Mouse (Mus musculus) gastrocnemius, postnatal 36 days (tissue): Measurements from ENCODE around the gene Olfr873. TPM values are rescaled to one million over a fixed set of nuclear protein-coding genes. Genes with fewer than 3 reads are reported as not detected.
"Not testable (repeated sequence)": the region's sequence is repeated elsewhere in the genome, so short reads cannot be mapped to it uniquely, and the experiment has no call there.

Experiments
- DNase-seq, 2 experiments: peaks; one replicate each; pipeline ENCODE4 v3.0.0; 2022
- intact Hi-C: fragments of 180-260 bp; cut with DNase I; formaldehyde crosslinking; loops from one replicate; pipeline ENCODE4 v1.15.1; 2025
- long read RNA-seq, 2 experiments: library from polyadenylated mRNA; stranded (forward); transcript quantifications; one replicate each; pipeline ENCODE4 v2.0.0; 2021
- total RNA-seq, 2 experiments: library from RNA; stranded (reverse); gene quantifications; 2 replicates each; pipeline ENCODE4 v1.2.3; 2021

Gene Olfr873
- total RNA-seq: not detected
- long read RNA-seq, experiment 1: 0 reads
- long read RNA-seq, experiment 2: 0 reads

DNA sequence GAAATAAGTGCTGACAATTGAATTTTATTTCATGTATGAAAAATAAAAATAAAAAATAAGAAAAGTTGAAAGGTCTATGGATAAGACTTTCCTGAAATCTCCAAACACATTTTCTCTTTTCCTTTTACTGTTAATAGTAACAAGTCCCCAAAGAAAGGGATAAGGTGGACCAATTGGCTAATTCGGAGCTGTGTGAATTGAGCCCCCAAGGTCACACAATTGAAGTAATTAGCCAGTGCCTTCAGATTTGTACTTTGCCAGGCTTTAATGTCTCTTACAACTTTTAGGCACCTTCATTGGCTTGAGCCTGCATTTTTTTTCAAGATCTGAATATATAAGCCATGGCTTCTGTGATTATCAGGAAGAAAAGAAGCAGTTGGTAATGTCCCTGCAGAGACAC is at the start of gene Olfr873:
Gene Olfr873, plus strand, starts transcription at position 301 of the 400 bp plus-strand sequence.
- intact Hi-C loops: no loop called here
- DNase-seq: no peak

GRCm38 (mm10) chr9:20282051-20282450 is 16.3 kb upstream of the Olfr873 start, which contains the start of gene Olfr39:
Gene Olfr39 (plus strand): TSS chr9:20282351.
- DNase-seq: no peak

DNA sequence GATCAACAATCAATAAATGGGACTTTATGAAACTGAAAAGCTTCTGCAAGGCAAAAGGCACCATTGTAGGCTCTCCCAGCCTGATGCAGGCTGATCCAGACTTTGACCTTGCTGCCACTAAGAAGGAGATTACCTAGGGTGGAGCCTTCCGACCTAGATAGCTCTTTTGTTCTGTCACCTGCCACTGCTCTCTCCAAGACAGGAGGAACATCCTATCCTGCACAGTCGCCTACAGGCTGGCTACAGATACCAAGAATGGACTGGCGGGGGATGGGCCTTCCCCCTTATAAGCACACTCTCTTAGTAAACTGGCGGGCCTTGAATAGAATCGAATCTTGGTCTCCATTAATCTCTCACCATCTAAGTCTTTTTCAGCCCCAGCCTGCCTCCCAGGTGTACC is 2.8 kb upstream of the Olfr873 start:
- intact Hi-C loops, DNase-seq: not testable (repeated sequence)

More at GRCm38 (mm10) chr9:20282051-20282450, 16.3 kb upstream of the Olfr873 start, which contains the start of gene Olfr39:
- intact Hi-C loops: no loop called here

DNA sequence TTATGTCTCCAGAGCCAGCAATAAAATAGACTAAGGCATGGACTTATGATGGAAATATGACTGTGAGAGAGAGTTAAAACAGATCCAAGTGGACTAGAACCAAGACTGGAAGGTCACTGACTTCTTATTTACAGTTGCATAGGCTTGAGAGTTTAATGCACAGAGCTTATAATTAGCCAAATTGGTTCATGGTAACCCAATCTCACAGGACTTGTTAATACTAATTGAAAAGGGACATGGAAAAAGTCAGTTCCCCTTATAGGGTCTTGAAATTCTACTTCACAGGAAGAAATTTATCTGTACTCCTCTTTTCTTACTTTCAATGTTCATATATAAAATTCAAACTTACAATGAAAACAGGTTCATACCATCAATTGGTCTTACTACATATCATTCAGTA is 37.7 kb downstream of the Olfr873 start, which contains the start of gene Olfr18:
Gene Olfr18, minus strand, starts transcription at position 101 of the 400 bp plus-strand sequence.
- intact Hi-C loops: no loop called here
- DNase-seq: no peak

GRCm38 (mm10) chr9:20348501-20348900 is 50.2 kb downstream of the Olfr873 start:
- intact Hi-C loops: no loop called here

More at GRCm38 (mm10) chr9:20348501-20348900, 50.2 kb downstream of the Olfr873 start:
- DNase-seq: no peak

Other genes starting within 250 kb of the Olfr873 start
- gene Olfr867, start 241.0 kb upstream of the Olfr873 start, total RNA-seq: not detected
- not detected for gene Olfr868, start 199.9 kb upstream of the Olfr873 start, total RNA-seq
- not detected for gene Olfr869, start 169.5 kb upstream of the Olfr873 start, total RNA-seq
- not detected for gene Olfr870, start 124.5 kb upstream of the Olfr873 start, total RNA-seq
- gene Olfr871, start 86.3 kb upstream of the Olfr873 start, total RNA-seq: not detected
- gene Olfr872, start 61.4 kb upstream of the Olfr873 start, total RNA-seq: not detected
- gene Olfr39, start 16.2 kb upstream of the Olfr873 start, total RNA-seq: not detected
- not detected for gene Olfr18, start 37.6 kb downstream of the Olfr873 start, total RNA-seq
- 10 to 100 TPM in 1 of 2 experiments, 1 to 10 TPM in 1; 9.2 to 10.8 TPM for gene Zfp560, start 86.6 kb downstream of the Olfr873 start, total RNA-seq
- 1 to 10 TPM; 7.6 to 9.4 TPM for gene Zfp26, start 161.6 kb downstream of the Olfr873 start, total RNA-seq
- 1 to 10 TPM; 6.1 to 8.2 TPM for gene Zfp426, start 194.2 kb downstream of the Olfr873 start, total RNA-seq
- gene Zfp266, start 222.9 kb downstream of the Olfr873 start, total RNA-seq: 10 to 100 TPM; 14.0 to 16.2 TPM